Mouse (Mus musculus) left cerebral cortex, adult 9 months (tissue): ENCODE measurements at regions not wholly inside any gene's neighbourhood (a gene's known extent, or its start where the extent isn't known, plus 50 kb on each side); places are given as distances from the start of the nearest gene placed in this dataset.

Experiments used
- DNase-seq, 2 experiments: peaks; one replicate each; pipeline ENCODE4 v3.0.0; 2022; ENCODE audit warnings: low spot score in 2 of 2

GRCm38 (mm10) chr7:37388843-37389702, 384.4 kb downstream of the Zfp536 start:
- DNase-seq = peak in 1 of 2 experiments; percentile 39

GRCm38 (mm10) chr7:37389703-37390087, 383.7 kb downstream of the Zfp536 start:
- no peak for DNase-seq

- DNase-seq = no peak
Measured at GRCm38 (mm10) chr7:37390271-37390670, 383.2 kb downstream of the Zfp536 start.

GRCm38 (mm10) chr7:37392122-37392521, 381.3 kb downstream of the Zfp536 start:
- DNase-seq = no peak

- no peak for DNase-seq
Measured at GRCm38 (mm10) chr7:37392604-37393003, 380.8 kb downstream of the Zfp536 start.

- DNase-seq = no peak
Measured at GRCm38 (mm10) chr7:37393071-37393470, 380.4 kb downstream of the Zfp536 start.

GRCm38 (mm10) chr7:37394965-37395426, 378.4 kb downstream of the Zfp536 start:
- no peak for DNase-seq

- no peak for DNase-seq
Measured at GRCm38 (mm10) chr7:37395881-37396513, 377.4 kb downstream of the Zfp536 start.

GRCm38 (mm10) chr7:37403483-37403882, 370.0 kb downstream of the Zfp536 start:
- no peak for DNase-seq

GRCm38 (mm10) chr7:37413350-37413749, 360.1 kb downstream of the Zfp536 start:
- no peak for DNase-seq

- no peak for DNase-seq
Measured at GRCm38 (mm10) chr7:37421704-37422103, 351.7 kb downstream of the Zfp536 start.
